Mouse (Mus musculus) kidney, adult 2 months (tissue): ENCODE data around the gene Agrp. TPM values are rescaled to one million over a fixed set of nuclear protein-coding genes. Genes with fewer than 3 reads are reported as not detected.

Experiments
- DNase-seq: peaks from one replicate; pipeline ENCODE4 v3.0.0; 2021
- H3K27ac ChIP-seq: fragments of 200-500 bp; 2 replicates; pipeline ENCODE4 v1.5.1; 2012; ENCODE audit warnings: low read depth, low read length, control low read depth, inconsistent platforms; ENCODE audit not compliant: insufficient read depth
- H3K27me3 ChIP-seq: fragments of 200-500 bp; replicated peaks from 2 replicates; pipeline ENCODE4 v1.6.1; 2012; ENCODE audit warnings: mild to moderate bottlenecking, moderate library complexity, low read length, inconsistent platforms; ENCODE audit not compliant: control insufficient read depth, insufficient read depth
- H3K36me3 ChIP-seq: fragments of 200-500 bp; 2 replicates; pipeline ENCODE4 v1.6.1; 2012; ENCODE audit warnings: mild to moderate bottlenecking, moderate library complexity, low read length, inconsistent platforms; ENCODE audit not compliant: control insufficient read depth, insufficient read depth
- H3K4me1 ChIP-seq: fragments of 200-500 bp; 2 replicates; pipeline ENCODE4 v1.6.1; 2011; ENCODE audit warnings: low read length; ENCODE audit not compliant: control insufficient read depth, insufficient read depth
- H3K4me3 ChIP-seq: fragments of 200-500 bp; 2 replicates; pipeline ENCODE4 v1.5.1; 2011; ENCODE audit warnings: mild to moderate bottlenecking, low read depth, low read length, control low read depth; ENCODE audit not compliant: insufficient read depth
- CTCF ChIP-seq: fragments of 200-500 bp; conservative IDR thresholded peaks from 2 replicates; pipeline ENCODE4 v1.5.1; 2011; ENCODE audit warnings: low read depth, mild to moderate bottlenecking, control low read depth, low read length, moderate library complexity, mixed read lengths; ENCODE audit not compliant: insufficient read depth, insufficient read length
- POLR2A ChIP-seq: fragments of 200-500 bp; IDR thresholded peaks from one replicate; pipeline ENCODE4 v1.6.1; 2011; ENCODE audit warnings: low read depth, low read length, control low read depth
- WGBS: fragments of 180-500 bp; shearing (Covaris S2); methylation state at CpG from one replicate; pipeline ENCODE4 v1.1.7; 2018; 5-methylcytosine and 5-hydroxymethylcytosine counted together
- polyA plus RNA-seq: library from polyadenylated mRNA; depleted of rRNA; stranded (reverse); fragments of >200 nt; gene quantifications from 2 replicates; pipeline ENCODE4 v1.2.3, GENCODE M21; 2012

The Agrp gene
- polyA plus RNA-seq, 1 experiment = 0.13 TPM

DNA sequence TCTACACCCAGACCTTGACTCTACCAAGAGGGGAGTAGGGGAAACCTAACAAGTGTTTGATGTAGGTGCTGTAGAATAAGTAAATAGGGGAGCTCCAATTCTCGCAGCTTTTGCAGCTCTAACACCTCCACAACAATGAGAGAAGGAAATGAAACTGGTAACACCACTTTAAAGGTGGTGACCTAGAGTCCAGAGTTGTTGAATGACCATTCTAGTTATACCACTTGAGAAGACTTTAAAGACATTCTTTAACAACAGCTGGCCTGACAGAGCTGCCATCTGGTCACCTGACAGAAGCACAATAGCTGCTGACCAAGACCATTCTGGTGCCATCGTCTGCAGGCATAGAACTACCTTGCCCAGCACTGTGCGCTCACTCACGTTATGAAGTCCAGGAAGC is 98.3 kb downstream of the Agrp start:
- Histone ChIP-seq H3K27ac (no peak overlapping the region), H3K4me3 (no peak overlapping the region), H3K4me1 (peaks cover 7% of the 10 kb centered on the region; the same call in 1 of the 2 replicates), H3K36me3 (peaks cover 7% of the 10 kb centered on the region; the same call in 1 of the 2 replicates), H3K27me3 (no peaks in the 10 kb centered on the region)
- 69% methylated on average over 4 of the region's 4 CpGs for WGBS
- DNase-seq = no peak
- TF ChIP-seq CTCF = no peak

DNA sequence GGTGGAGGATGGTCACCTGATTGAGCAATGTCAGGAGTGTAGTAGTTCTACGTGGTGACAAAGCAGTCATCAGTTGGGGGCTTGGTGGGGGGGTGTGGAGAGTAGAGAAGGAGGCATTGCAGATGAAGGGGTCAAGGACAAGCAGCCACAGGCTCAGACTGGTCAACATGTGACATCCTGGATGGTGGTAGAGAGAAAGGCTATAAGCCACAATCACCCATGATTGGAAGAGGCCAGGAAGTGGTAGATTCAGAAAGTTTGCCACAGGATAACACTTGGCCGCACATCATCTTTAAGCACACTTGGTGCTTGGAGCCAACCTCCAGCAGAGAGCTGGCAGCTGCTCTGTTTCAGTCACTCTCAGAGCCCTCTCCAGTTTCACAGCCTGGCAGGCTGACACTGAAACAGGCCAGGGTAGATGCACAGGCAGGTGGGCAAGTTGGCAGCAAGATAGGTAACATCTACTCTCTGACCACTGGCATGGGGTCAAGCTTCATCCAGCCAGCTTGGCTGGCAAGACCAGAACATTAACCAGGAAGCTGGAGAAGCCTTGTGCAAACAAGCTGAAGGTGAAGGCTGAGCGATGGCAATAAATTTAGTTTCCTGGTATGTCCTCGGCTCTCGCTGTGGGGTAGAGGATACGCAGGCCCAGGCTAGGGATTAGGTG is 100.0 kb downstream of the Agrp start:
- no peak overlapping the region for H3K27ac ChIP-seq
- H3K27me3 ChIP-seq = no peaks in the 10 kb centered on the region
- DNase-seq = no peak
- H3K4me1 ChIP-seq = peaks cover 7% of the 10 kb centered on the region; the same call in 1 of the 2 replicates
- peaks cover 7% of the 10 kb centered on the region; the same call in 1 of the 2 replicates for H3K36me3 ChIP-seq
- TF ChIP-seq CTCF (no peak), POLR2A (no peak)
- H3K4me3 ChIP-seq = no peak overlapping the region
- WGBS = 59% methylated on average over 6 of the region's 6 CpGs

DNA sequence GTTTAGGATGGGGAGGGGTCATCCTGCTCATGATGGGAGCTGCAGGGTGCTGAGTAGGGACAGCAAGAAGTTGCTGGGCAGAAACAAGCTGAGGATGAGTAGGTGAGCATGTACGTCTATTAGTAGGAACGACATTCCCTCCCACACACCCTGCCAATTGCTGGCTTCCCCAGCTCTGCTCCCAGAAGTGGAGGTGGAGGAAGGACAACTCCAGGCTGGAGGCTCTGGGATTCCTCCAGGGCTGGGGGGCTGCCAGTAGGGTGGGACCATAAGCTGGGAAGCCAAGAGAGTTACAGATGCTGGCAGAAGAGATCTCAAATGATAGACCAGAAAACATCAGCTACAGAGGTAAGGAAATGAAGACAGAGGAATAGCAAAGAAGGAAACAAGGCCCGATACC is 100.6 kb downstream of the Agrp start:
- 85% methylated on average over 3 of the region's 3 CpGs for WGBS
- Histone ChIP-seq H3K4me3 (no peak overlapping the region), H3K4me1 (peaks cover 7% of the 10 kb centered on the region; the same call in 1 of the 2 replicates), H3K27ac (no peak overlapping the region), H3K36me3 (peaks cover 7% of the 10 kb centered on the region; the same call in 1 of the 2 replicates), H3K27me3 (no peaks in the 10 kb centered on the region)
- TF ChIP-seq POLR2A (no peak), CTCF (no peak)
- no peak for DNase-seq

DNA sequence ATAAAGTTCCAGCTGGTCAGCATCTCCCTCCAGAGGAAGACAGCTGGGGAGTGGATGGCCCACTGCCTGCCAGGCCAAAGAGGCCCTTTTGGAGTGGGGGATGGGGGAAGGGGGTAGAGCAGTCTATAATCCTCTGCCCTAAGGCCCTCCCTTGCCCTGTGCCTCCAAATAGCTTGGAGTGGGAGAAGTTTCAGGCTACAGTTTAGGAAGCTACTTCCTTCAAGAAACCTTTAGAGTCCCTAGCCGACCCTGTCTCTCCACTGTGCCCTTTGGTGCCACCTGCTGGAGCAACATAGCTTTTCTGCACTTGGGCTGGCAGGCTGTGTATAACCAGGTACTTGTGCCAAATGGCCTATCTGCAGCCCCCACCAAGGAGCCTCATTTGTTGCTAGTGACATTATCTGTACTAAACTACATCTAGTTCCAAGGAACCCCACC is 103.3 kb downstream of the Agrp start:
- Histone ChIP-seq H3K4me1 (peaks cover 9% of the 10 kb centered on the region), H3K36me3 (peaks cover 5% of the 10 kb centered on the region; the same call in 1 of the 2 replicates), H3K27me3 (no peaks in the 10 kb centered on the region), H3K27ac (peak overlapping the region; percentile 46; the same call in 1 of the 2 replicates), H3K4me3 (no peak overlapping the region)
- DNase-seq = peak; percentile 75
- WGBS = 0% methylated on average over 1 of the region's 1 CpGs
- peak; percentile 79 for TF ChIP-seq CTCF
- TF ChIP-seq POLR2A = no peak

DNA sequence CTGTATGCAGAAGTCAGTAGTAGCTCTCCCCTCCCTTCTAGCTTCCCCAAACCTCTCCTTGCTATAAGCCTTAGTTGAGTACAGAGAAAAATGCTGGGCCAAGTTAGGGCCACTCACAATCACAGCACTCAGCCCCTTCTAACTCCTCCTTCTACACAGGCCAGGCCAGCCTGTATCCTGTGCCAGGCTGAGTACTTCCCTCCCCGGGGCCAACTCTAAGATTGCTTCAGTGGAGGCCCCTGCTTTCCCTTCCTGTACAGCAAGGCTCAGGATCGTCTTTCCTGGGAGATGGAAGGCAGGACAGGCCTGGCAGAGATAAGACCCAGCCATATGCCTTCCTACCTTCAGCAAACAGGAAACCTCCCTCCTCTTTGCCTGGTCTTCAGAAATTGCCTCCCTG is 103.8 kb downstream of the Agrp start:
- H3K4me3 ChIP-seq = no peak overlapping the region
- H3K36me3 ChIP-seq = 0 out of 2 replicates have a peak, but pooled peaks cover 3% of the 10 kb centered on the region
- H3K27me3 ChIP-seq = no peaks in the 10 kb centered on the region
- TF ChIP-seq CTCF = no peak
- no peak for TF ChIP-seq POLR2A
- peak overlapping the region; percentile 46; the same call in 1 of the 2 replicates for H3K27ac ChIP-seq
- 9% methylated on average over 2 of the region's 2 CpGs for WGBS
- peaks cover 10% of the 10 kb centered on the region for H3K4me1 ChIP-seq
- no peak for DNase-seq

DNA sequence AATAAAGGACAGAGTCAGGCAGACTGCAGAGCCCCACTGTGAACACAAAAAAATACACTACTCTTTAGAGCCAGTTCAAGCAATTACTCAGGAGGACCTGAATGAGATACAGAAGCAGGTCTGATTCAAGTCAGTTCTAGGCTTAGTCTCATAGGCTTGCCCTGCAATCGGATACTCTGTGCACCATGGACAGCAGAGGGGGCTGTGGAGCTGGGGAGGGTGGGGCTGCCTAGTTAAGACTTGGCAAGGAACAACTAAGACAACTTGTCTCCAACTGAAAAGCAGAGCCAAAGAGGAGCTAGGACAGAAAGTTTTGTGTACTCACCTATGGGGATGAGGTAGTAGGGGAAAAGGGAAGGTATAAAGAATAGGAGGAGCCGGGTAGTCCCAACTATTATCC is 105.4 kb downstream of the Agrp start:
- no peak overlapping the region for H3K27ac ChIP-seq
- no peak overlapping the region for H3K4me3 ChIP-seq
- no peaks in the 10 kb centered on the region for H3K27me3 ChIP-seq
- DNase-seq = peak; percentile 71
- 50% methylated on average over 2 of the region's 2 CpGs for WGBS
- TF ChIP-seq POLR2A (no peak), CTCF (peak; percentile 65)
- peaks cover 10% of the 10 kb centered on the region for H3K4me1 ChIP-seq
- no peaks in the 10 kb centered on the region for H3K36me3 ChIP-seq

DNA sequence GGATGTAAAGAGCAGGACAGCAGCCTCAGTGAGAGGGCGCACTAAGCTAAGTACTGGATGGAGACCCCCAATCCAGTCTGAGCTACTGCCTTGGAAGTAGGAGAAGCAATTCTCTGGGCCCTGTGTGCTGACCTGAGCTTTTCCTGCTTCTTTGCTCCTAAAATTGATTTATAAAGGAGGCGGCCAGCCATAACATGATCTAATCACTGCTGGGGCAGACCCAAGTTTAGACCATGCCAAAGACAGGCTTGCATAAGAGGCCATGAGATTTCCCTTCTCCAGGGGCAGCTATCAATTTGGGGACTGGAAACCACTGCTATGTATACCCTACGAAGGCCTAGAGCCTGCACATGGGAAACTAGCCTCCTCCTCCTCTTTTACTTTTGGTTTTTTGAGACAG is 107.9 kb downstream of the Agrp start:
- Histone ChIP-seq H3K27ac (peak overlapping the region; percentile 37; the same call in 1 of the 2 replicates), H3K4me1 (peaks cover 10% of the 10 kb centered on the region), H3K36me3 (peaks cover 2% of the 10 kb centered on the region), H3K27me3 (no peaks in the 10 kb centered on the region), H3K4me3 (no peak overlapping the region)
- TF ChIP-seq CTCF (no peak), POLR2A (no peak)
- 71% methylated on average over 3 of the region's 3 CpGs for WGBS
- DNase-seq = peak; percentile 55
